Mouse (Mus musculus): ENCODE data around the gene Gm10721. TPM values are rescaled to one million over a fixed set of nuclear protein-coding genes. Genes with fewer than 3 reads are reported as not detected.
"Not testable (repeated sequence)": the region's sequence is repeated elsewhere in the genome, so short reads cannot be mapped to it uniquely, and the experiment has no call there.

Gm10721 gene
- polyA plus RNA-seq, 1 experiment from 2014 or later = not detected

DNA sequence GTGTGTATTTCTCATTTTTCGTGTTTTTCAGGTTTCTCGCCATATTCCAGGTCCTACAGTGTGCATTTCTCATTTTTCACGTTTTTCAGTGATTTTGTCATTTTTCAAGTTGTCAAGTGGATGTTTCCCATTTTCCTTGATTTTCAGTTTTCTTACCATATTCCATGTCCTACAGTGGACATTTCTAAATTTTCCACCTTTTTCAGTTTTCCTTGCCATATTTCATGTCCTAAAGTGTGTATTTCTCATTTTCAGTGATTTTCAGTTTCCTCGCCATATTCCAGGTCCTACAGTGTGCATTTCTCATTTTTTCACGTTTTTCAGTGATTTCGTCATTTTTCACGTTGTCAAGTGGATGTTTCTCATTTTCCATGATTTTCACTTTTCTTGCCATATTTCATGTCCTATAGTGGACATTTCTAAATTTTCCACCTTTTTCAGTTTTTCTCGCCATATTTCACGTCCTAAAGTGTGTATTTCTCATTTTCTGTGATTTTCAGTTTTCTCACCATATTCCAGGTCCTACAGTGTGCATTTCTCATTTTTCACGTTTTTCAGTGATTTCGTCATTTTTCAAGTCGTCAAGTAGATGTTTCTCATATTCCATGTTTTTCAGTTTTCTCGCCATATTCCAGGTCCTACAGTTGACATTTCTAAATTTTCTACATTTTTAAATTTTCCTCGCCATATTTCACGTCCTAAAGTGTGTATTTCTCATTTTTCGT is 16.5 kb downstream of the Gm10721 start:
- H3K4me2 ChIP-seq (replicated peaks); H3K27ac ChIP-seq (replicated peaks); H3K4me1 ChIP-seq; H3K9ac ChIP-seq (replicated peaks); H3K4me3 ChIP-seq; ATAC-seq (replicated peaks); H3K27me3 ChIP-seq; H3K9me3 ChIP-seq; H3K36me3 ChIP-seq: not testable (repeated sequence)
- WGBS = 66% methylated on average over 14 of the region's 16 CpGs

DNA sequence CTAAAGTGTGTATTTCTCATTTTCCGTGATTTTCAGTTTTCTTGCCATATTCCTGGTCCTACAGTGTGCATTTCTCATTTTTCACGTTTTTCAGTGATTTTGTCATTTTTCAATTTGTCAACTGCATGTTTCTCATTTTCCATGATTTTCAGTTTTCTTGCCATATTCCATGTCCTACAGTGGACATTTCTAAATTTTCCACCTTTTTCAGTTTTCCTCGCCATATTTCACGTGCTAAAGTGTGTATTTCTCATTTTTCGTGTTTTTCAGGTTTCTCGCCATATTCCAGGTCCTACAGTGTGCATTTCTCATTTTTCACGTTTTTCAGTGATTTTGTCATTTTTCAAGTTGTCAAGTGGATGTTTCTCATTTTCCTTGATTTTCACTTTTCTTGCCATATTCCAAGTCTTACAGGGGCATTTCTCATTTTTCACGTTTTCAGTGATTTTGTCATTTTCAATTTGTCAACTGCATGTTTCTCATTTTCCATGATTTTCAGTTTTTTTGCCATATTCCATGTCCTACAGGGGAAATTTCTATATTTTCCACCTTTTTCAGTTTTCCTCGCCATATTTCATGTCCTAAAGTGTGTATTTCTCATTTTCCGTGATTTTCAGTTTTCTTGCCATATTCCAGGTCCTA is 17.9 kb downstream of the Gm10721 start:
- H3K9ac ChIP-seq (replicated peaks); H3K36me3 ChIP-seq; H3K9me3 ChIP-seq; ATAC-seq (replicated peaks); H3K27ac ChIP-seq (replicated peaks); H3K27me3 ChIP-seq; H3K4me3 ChIP-seq; H3K4me2 ChIP-seq (replicated peaks); H3K4me1 ChIP-seq: not testable (repeated sequence)
- WGBS = 79% methylated on average over 4 of the region's 10 CpGs

DNA sequence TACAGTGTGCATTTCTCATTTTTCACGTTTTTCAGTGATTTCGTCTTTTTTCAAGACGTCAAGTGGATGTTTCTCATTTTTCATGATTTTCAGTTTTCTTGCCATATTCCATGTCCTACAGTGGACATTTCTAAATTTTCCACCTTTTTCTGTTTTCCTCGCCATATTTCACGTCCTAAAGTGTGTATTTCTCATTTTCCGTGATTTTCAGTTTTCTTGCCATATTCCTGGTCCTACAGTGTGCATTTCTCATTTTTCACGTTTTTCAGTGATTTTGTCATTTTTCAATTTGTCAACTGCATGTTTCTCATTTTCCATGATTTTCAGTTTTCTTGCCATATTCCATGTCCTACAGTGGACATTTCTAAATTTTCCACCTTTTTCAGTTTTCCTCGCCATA is 21.4 kb downstream of the Gm10721 start, which contains the start of gene Gm17535:
Gm17535 (plus strand) TSS at position 301 of the 400 bp plus-strand sequence.
- H3K9ac ChIP-seq (replicated peaks); H3K9me3 ChIP-seq; H3K4me1 ChIP-seq; H3K27me3 ChIP-seq; ATAC-seq (replicated peaks); H3K4me3 ChIP-seq; H3K36me3 ChIP-seq; H3K4me2 ChIP-seq (replicated peaks); H3K27ac ChIP-seq (replicated peaks): not testable (repeated sequence)
- WGBS = 57% methylated on average over 2 of the region's 8 CpGs

DNA sequence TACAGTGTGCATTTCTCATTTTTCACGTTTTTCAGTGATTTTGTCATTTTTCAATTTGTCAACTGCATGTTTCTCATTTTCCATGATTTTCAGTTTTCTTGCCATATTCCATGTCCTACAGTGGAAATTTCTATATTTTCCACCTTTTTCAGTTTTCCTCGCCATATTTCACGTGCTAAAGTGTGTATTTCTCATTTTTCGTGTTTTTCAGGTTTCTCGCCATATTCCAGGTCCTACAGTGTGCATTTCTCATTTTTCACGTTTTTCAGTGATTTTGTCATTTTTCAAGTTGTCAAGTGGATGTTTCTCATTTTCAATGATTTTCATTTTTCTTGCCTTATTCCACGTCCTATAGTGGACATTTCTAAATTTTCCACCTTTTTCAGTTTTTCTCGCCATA is 23.6 kb downstream of the Gm10721 start, which contains the start of gene Gm10715:
Gm10715 (plus strand) TSS at position 301 of the 400 bp plus-strand sequence.
- not testable (repeated sequence) for H3K4me2 ChIP-seq (replicated peaks); H3K9ac ChIP-seq (replicated peaks); ATAC-seq (replicated peaks); H3K36me3 ChIP-seq; H3K9me3 ChIP-seq; H3K4me3 ChIP-seq; H3K27ac ChIP-seq (replicated peaks); H3K4me1 ChIP-seq; H3K27me3 ChIP-seq
- 77% methylated on average over 8 of the region's 8 CpGs for WGBS

DNA sequence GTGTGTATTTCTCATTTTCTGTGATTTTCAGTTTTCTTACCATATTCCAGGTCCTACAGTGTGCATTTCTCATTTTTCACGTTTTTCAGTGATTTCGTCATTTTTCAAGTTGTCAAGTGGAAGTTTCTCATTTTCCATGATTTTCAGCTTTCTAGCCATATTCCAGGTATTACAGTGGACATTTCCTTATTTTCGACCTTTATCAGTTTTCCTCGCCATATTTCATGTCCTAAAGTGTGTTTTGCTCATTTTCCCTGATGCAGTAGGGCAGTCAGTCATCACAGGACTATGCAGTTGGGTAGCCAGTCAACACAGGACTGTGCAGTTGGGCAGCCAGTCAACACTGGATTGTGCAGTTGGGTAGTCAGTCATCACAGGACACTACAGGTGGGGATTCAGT is 25.2 kb downstream of the Gm10721 start:
- WGBS = 71% methylated on average over 4 of the region's 4 CpGs
- not testable (repeated sequence) for H3K36me3 ChIP-seq; H3K9ac ChIP-seq (replicated peaks); H3K4me1 ChIP-seq; H3K27ac ChIP-seq (replicated peaks); ATAC-seq (replicated peaks); H3K4me3 ChIP-seq; H3K9me3 ChIP-seq; H3K4me2 ChIP-seq (replicated peaks); H3K27me3 ChIP-seq

Small RNA genes lying within 50 kb of the gene (microRNA-seq; reads per million reads assigned to microRNA genes)
- gene Mir101c = not detected

Other genes with a start within 250 kb of the Gm10721 start
- gene Gm10722, start 12.2 kb upstream of the Gm10721 start, polyA plus RNA-seq (2015; fragmentation: Nextera tagmentation; extraction: Ambion mirVana) = not detected in 2 replicates
- gene Gm11168, start 9.8 kb upstream of the Gm10721 start, polyA plus RNA-seq (2015; fragmentation: Nextera tagmentation; extraction: Ambion mirVana) = not detected in 2 replicates
- gene Gm10720, start 2.5 kb downstream of the Gm10721 start, polyA plus RNA-seq (2015; fragmentation: Nextera tagmentation; extraction: Ambion mirVana) = not detected in 2 replicates
- gene Gm10719, start 4.3 kb downstream of the Gm10721 start, polyA plus RNA-seq (2015; fragmentation: Nextera tagmentation; extraction: Ambion mirVana) = not detected in 2 replicates
- gene Gm10718, start 10.4 kb downstream of the Gm10721 start, polyA plus RNA-seq (2015; fragmentation: Nextera tagmentation; extraction: Ambion mirVana) = 0.88 TPM in 1 of 2 replicates, not detected in the other
- gene Gm10717, start 12.3 kb downstream of the Gm10721 start, polyA plus RNA-seq (2015; fragmentation: Nextera tagmentation; extraction: Ambion mirVana) = 0.37 TPM in 1 of 2 replicates, not detected in the other
- not detected in 2 replicates for gene Gm17535, start 21.5 kb downstream of the Gm10721 start, polyA plus RNA-seq (2015; fragmentation: Nextera tagmentation; extraction: Ambion mirVana)
- gene Gm10715, start 23.7 kb downstream of the Gm10721 start, polyA plus RNA-seq (2015; fragmentation: Nextera tagmentation; extraction: Ambion mirVana) = not detected in 2 replicates